Mouse (Mus musculus) activated CD4-positive, CD25-positive, alpha-beta regulatory T cell, adult 4 months (primary cell): ENCODE data around the gene Galnt7. TPM values are rescaled to one million over a fixed set of nuclear protein-coding genes. Genes with fewer than 3 reads are reported as not detected.

Experiments
- ATAC-seq: one replicate; pipeline ENCODE4 v1.8.0; 2017
- polyA plus RNA-seq, 2 experiments: library from polyadenylated mRNA; unstranded; fragments of 100-300 nt; shearing (Covaris generic); gene quantifications; one replicate each; pipeline ENCODE4 v1.2.1; 2017

The Galnt7 gene
- polyA plus RNA-seq, 2 experiments from 2014 or later: 24.7 to 25.9 TPM

DNA sequence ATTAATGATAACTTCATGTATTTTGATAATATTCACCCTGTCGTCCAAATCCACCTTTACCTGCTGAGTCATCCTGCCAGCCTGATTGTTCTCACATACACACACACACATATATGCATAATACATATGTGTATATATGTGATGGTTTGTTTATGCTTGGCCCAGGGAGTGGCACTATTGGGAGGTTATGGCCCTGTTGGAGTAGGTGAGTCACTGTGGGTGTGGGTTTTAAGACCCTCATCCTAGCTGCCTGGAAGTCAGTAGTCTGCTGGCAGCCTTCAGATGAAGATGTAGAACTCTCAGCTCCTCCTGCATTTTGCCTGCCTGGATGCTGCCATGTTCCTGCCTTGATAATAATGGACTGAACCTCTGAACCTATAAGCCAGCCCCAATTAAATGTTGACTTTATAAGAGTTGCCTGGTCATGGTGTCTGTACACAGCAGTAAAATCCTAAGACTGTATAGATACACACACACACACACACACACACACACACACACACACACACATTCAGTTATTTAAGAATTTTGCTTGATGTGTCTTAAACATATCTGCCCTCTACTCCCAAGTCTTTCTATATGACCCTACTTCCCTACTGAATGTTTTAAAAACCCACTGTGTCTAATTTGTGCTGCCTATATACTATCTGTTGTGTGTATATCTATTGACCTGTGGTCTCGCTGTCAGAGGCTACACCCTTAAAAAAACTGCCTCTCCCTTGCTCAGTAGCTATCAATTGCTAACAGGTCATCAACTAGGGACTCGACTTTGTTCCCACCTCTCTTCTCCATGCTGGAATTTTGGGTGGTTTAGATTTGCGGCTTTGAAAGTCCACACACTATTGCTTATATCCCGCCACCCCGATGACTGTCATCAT lies 23.8 kb downstream of the Galnt7 start:
- no peak for ATAC-seq

DNA sequence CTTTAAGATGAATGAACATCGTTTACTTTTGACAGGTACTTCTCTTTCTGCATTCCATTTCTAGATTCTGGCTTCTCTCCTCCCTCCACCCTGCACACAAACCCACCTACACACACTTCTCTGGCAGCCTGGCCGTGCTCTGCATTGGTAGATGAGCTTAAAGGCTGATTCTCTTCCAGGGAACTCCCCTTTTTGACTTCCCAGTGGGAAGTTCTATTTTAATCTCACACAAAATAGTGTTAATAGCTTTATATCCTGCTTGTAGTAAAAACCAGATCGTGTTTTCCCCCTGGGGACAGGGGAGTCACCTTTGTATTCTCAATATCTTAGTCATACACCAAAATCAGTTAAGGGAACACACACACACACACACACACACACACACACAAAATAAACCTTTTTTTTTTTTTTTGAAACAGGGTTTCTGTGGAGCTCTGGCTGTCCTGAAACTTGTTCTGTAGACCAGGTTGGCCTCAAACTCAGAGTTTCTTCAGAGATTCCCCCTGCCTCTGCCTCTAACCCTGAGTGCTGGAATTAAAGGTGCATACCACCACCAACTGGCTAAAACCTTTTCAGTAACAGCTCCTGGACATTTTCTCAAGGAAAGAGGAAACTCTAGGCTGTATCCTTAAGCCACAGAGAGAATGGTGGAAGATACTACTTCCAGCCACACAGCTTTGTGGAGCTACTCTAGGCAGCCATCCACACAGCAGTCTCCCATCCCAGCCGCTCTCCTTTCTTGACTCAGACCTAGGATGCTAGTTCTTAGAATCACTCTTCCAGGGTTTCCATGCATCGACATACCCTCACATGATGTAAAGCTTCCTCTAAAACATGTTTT lies 24.7 kb downstream of the Galnt7 start:
- ATAC-seq: no peak

DNA sequence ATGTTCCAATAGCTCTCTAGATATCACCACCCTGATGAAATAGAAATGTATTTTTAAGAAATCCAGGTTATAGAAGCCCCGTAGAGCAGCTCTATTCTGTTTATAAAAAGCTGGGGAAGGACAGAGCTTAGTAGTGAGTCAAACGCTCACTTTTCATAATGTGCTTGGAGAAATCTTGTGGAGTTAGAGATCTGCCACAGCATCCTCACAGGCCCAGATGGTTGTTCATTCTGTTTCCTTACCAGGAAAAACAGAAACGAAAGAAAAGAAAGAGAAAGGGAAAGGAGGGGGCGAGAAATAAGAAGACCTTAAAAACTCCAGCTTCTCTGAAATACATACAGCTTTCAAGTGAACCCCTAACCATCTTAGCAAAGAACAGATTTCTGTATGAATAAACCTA lies 28.9 kb downstream of the Galnt7 start:
- ATAC-seq: no peak

DNA sequence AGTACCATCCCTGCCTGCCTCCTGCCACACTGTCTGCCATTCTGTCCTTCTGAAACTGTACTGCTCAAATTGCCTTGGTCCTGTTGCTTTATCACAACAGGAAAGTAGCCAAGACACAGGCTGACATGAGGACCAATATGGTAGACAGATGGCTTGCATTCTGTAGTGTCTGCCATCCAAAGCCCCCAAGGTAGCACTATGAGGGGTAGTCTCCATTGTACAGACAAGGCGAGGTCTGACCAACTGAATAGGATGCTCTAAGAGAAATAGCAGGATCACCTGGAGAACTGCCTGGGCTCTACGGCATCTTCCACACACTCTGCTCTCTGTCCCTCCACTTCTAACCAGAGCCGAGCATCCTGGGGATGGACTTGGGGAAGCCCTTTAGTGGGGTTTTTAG lies 29.8 kb downstream of the Galnt7 start:
- no peak for ATAC-seq

DNA sequence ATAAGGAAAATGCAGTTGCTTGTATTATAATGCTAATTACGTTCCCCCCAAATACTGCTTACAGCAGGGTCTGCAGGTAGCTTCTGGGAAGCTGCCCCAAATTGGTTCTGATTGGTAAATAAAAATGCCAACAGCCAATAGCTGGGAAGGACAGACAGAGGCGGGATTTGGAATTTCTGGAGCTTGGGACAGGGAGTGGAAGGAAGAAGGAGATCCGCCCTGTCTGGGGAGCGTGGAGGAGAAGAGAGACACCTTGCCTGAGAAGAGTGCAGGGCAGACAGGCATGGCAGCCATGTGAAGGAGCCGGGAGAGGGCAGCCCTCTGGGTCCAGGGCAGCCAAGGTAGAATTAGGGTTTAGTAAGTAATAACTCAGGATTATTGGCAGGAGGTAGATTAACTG lies 35.9 kb downstream of the Galnt7 start:
- ATAC-seq: no peak

DNA sequence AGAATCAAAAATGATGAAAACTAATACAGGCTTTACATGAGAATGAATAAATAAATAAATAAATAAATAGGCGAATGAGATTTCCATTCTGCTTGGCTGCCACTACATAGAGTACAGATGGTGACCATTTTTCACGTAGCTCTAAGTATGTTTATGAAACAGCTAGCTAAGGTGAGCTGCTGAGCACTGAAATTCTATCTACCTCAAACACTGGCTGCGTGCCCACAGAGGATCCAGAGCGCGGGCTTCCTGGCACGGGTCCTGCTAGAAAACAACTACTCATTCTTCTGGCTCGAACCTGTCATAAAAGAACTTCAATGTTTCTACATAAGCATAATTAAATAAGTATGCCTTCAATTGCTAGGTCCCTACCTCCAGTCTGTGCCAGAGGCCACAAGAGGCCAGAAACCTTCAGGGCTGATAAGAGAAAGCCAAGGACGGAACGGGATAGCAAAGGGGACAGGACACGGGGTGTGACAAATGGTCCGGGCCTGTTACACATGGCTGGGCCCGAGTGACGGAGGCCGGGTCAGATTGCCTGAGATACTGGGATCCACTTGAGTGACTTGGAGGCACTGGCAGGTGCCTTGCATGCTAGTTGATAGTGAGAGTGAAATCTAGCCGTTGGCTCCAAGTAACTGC lies 37.7 kb downstream of the Galnt7 start:
- ATAC-seq: no peak

DNA sequence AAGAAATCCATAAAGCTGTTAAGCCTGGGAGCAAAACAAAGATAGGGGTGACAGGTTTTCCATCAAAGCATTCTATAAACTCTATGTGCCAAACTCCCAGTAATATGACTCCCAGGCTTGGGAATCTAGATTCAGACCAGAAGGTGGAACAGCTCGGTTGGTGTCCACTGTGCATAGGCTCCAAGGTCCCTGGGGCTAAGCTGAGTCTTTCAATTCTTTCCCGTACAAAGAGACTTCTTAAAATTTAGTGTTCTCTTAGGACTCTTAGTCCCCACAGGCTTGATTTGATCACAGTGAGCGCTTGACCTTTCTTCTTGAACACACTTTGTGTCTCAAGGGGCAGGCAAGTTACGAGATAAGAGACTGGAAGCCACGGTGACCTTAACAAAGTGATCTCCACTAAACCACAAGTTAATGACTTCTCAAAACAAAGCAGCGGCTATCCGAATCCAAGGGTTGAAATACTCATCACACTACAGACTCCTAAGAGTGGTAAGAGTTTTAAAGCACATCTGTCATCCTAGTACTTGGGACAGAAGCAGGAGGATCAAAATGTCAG lies 41.3 kb downstream of the Galnt7 start:
- peak; percentile 28 for ATAC-seq

DNA sequence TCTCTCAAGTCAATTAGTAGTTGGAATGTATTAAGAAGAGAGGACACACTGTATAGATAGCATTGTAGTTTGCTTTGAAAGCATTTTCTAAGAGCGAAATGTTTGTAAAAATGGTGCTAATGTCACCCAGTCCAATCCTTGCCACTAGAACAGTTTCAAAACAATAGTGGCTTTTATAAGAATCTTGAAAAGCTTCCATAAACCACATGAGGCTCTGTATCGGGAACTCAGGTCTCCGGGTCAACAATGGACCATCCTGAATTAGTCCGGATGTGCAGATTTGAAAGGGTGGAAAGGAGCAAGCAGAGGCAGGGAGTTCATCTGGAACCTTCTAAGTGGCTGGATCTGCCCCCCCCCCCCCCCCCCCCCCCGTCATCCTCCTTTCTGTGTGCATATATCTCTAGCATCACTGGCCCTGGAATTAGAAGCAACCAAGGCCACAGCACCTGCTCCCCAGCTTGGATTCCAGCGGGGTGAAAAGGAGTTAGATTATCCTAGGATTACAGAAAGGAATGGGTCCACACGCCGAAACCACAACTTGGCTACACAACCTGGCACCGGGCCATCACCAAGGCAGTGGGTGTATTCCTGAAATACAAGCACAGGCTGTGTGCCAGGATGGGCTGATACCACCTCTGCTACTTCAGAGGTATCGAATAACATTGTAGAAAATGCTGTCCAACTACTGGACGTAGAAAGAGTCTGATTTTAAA lies 42.0 kb downstream of the Galnt7 start:
- no peak for ATAC-seq

DNA sequence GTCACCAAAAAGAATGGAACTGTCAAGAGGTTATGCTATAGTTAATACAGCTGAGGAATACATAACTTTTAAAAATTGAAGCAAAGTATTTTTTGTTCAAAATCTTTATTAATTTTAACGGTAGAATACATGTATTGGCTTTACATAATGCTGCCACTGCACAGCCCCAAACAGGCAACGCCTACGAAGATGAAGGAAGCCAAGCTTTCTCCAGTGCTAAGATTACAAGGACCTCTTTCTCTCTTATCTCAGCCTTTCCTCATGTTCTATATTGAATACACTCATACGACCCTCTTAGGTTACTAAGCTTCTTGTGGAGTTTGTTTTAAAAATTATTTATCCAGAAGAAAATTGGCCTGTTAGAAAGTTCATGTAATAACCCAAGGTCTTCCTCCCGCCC lies 50.3 kb downstream of the Galnt7 start:
- ATAC-seq: no peak

DNA sequence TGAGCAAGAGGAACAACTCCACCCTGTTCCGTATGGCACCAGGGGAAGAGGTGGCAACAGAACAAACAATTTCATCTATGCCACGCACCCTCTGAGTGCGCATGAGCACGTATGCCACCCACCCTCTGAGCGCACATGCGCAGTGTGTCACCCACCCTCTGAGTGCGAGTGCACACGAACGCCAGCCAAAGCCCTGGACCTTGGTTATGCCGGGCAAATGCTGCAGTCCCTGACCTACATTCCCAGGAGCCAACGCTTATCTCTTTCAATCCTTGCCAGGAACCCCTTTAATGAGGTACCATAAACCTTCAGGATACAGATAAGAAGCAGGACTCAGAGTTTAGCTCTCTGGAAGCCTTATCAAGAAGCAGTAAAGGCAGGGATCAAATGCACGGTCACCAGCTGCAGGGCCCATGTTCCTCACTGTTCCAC lies 50.8 kb downstream of the Galnt7 start:
- ATAC-seq: no peak

DNA sequence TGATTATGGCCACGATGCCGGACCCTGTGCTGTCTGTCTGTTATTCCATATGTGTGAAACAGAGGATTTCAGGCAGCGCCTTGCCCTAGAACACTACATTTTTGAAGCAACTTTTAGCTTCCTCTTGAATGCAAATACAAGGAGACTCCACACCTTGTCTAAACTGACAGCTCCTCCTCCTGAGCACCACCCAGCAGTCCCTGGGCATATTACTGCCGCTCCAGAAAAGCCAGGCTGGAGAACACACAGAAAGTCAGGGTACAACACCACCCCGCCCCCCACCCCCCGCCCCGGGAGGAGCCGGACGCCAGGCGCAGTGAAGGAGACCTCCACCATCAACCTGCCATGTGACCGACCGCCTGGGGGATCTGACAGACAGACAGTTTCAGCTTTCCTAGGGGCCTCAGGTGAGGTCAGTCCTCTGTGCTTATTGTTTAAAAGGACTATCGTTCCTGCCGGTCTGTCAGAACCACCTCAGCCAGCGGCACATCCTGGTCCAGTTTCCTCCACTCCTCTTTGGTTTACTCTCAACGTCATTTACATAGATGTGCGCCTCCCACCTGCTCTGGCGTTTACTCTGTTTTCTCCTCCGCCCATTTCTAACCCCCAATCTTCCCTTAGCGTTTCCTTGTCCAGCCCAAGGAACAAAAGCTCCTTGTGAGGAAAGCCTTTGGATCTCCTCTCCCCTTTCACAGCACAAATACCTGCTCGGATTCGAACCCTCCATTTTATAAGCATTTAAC lies 52.8 kb downstream of the Galnt7 start:
- ATAC-seq: no peak

DNA sequence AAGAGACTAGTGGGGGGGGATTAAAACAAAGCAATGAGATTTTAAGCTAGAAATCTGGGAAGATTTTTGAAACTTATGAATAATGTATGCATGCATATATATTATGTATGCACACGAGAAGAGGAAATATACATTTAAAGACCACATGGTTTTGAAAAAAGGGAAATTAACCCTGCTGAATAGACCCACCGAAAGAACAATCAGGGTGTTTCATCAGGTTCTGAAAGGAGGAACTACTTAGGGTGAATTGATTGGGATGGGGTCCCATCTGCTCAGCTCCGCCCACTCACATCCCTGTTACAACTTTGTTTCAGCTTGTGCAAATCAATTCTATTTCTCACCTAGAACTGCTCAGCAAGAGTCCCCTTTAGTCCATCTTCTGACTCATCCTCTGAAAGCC lies 57.0 kb downstream of the Galnt7 start:
- ATAC-seq: no peak

DNA sequence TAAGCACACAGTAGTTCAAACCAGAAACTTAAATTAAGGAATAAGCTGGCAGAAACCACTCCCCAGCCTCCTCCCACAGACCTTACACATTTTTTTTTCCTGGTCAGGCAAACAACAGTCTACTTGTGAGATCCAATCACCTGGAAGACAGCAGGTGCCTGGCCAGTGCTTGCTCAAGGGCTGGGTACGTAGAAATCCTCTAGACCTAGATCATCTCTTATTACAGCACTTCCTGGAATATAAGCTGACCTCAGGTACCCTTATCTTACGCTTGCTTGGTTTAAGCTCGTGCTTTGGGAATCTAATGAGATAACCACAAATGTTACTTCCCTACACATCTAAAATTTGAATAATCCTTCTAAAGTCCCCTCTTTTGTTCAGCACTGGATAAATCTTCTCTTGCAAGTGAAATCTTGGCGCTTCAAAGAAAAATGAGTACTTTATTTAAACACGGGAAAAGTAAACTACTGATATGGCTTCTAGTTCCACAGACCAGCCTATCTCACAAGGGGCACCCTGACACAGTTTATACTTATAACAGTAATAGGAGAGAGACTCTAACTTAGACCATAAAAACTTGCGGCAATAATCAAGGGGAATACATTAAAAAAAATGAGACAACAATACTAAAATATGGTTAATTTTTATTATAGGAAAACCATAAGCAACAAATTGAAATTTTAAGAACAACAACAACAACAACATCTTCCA lies 58.5 kb downstream of the Galnt7 start:
- ATAC-seq: no peak

DNA sequence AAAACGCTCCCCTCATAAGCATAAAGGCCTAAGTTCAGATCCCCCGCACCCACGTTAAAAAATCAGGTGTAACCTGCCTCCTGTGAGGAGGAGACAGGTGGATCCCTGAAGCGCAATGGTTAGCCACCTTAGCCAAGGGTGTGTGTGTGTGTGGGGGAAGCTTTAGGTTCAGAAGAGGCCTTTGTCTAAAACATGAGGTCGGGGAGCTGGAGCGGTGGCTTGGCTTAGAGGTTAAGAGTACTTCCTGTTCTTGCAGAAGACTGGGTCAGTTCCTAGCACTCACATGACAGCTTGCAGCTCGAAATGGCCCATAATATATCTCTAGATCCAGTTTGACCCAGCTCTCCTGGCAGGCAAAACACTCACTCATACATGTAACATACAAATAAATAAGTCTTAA lies 60.2 kb downstream of the Galnt7 start:
- ATAC-seq: no peak

DNA sequence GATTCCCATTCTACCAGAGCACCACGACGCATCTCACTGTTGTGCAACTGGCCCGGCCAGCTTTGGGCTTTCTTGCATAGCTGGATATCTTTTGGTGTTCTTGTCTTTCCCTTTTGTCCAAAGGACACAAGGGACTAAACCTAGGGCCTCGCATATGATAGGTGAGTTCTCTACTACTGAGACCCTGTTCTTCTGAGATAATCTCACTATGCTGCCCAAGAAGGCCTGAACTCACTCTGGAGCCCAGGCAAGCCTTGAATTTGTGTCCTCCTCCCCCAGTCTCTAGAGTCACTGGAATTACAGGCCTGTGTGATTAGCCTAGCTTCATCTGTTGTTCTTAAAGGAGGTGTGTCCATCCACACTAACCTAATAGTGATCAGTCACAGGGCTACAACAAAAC lies 61.2 kb downstream of the Galnt7 start:
- ATAC-seq: no peak

DNA sequence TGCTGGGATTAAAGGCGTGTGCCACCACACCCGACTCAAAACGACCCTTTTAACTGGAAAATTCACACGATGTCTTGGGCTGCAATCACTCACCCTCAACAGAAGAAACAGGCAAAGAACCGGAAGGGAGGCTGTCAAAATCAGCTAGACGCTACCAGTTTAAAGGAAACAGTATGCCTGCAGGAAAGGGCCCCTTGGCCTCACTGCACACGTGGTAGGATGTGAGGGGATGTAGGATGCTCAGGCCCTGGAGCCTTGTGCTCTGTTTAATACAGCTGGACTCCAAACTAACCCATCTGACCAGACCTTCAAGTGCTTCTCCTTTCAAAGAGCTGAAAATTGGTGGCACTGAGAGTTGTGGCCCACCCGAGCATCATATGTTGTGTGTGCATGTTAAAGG lies 62.8 kb downstream of the Galnt7 start:
- ATAC-seq: no peak

DNA sequence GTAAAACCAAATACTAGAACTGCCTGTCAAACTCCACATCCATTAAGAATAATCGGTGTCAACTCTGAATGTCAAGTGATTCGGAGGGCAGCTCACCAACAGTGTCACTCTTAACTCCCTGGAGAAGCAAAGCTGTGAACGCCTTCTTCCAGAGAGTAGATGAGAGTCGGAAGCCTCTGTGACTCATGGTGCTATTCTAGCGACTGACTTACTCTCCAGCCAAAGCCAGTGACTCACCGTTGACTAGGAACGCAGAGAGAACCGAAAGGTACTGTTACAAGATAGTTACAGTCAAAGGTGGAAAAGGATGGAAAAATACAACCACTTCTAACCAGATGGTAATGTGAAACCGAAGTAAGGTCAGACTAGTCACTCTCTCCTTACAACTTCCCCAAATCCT lies 63.7 kb downstream of the Galnt7 start:
- no peak for ATAC-seq

DNA sequence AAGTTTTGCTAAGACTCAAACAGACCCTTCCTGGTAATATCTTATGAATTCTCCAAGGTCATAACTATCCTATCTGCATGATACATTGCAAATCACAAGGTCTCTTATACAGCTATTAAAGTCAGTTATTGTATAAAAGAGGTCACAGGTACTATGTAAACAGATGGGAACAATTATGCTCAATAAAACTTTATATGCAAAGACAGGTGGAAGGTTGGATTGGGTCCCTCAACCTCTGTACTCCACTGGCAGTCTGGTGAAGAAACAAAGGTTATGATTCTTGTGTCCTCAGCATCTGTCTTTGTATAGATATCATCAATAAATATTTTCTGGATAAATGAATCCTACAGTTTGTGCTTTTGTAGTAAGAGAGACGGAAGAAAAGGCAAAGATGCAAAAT lies 64.2 kb downstream of the Galnt7 start:
- no peak for ATAC-seq

DNA sequence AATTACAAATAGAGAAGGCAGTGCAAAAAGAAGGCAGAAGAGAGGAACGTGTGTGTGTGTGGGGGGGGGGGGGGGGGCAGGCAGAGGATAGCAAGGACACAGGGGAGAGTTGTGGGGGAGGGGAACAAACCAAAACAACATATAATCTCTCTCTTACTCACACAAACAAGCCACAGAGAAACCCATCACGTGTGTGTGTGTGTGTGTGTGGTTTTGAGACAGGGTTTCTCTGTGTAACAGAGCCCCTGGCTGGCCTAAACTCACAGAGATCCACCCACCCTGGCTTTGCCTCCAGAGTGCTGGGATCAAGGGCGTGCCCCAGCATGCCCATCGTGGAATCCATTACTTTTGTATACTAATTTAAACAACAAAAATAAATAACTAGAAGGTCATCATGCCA lies 66.2 kb downstream of the Galnt7 start:
- no peak for ATAC-seq

DNA sequence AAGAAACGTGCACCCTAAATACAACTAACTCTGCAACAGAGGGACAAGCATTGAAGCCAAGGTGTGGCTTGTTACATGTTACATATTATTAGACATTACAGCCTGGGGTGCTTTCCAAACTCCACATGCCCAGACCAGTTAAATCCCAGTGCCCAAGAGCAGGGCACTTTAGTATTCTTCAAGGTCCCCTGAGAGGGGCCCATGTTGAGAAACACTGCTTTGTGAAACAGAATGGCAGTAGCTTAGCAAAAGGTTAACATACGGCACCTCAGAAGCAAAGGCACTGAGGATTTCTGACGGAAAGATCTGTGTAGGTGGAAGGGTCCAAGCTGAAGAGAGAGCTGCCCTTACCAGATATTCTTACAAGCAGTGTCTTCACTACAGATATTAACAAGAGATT lies 67.0 kb downstream of the Galnt7 start:
- ATAC-seq: no peak

DNA sequence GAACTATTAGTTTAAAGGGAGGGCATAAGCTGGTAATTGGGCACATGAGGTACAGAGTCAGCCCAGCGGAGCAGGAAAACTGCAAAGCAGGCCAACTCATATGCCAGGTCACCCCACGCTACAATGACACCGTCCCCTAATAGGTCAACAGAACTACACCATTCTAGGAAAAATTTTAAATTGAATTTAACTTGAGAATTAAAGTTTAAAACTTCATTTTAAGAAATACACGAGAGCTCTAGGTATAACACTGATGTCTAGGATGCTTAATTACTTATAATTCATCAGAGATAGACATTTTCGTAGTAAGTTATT lies 67.7 kb downstream of the Galnt7 start:
- no peak for ATAC-seq
